Mouse (Mus musculus): ENCODE data around the gene A630001G21Rik. TPM values are rescaled to one million over a fixed set of nuclear protein-coding genes. Genes with fewer than 3 reads are reported as not detected.
A peak's percentile ranks its signal among the peaks of the same experiment; 100 is the strongest.

The A630001G21Rik gene
- polyA plus RNA-seq, 1 experiment from 2014 or later = 1.5 TPM

GRCm38 (mm10) chr1:85810787-85811186 lies 32.3 kb upstream of the A630001G21Rik start:
- H3K27me3 ChIP-seq (replicated peaks; ENCODE audit: insufficient read depth, low read length) = no peaks in the 10 kb centered on the region
- WGBS = 40% methylated on average over 2 of the region's 2 CpGs

GRCm38 (mm10) chr1:85810343-85810742 lies 31.9 kb upstream of the A630001G21Rik start:
- ATAC-seq (no peak), DNase-seq (ENCODE audit: low spot score) (no peak)
- no peak overlapping the region for H3K9ac ChIP-seq (replicated peaks; ENCODE audit: low read depth)
- peak overlapping the region; percentile 47; the same call in 1 of the 2 replicates for H3K27ac ChIP-seq (ENCODE audit: low read length)
- no peak overlapping the region for H3K4me3 ChIP-seq (ENCODE audit: low read depth, low read length)
- no peaks in the 10 kb centered on the region for H3K27me3 ChIP-seq (replicated peaks; ENCODE audit: insufficient read depth, low read length)
- TF ChIP-seq CTCF (IDR thresholded peaks at IDR 0.05) (no peak), EP300 (IDR thresholded peaks at IDR 0.05) (no peak)
- no peak overlapping the region for H3K4me2 ChIP-seq (replicated peaks; ENCODE audit: low read depth, low read length)
- no peaks in the 10 kb centered on the region for H3K36me3 ChIP-seq (ENCODE audit: insufficient read depth, low read length)
- H3K4me1 ChIP-seq (ENCODE audit: insufficient read depth, low read depth, low read length) = peaks cover 18% of the 10 kb centered on the region; the same call in 1 of the 2 replicates
- no peaks in the 10 kb centered on the region for H3K9me3 ChIP-seq (ENCODE audit: low read length)
- 39% methylated on average over 2 of the region's 2 CpGs for WGBS

More at GRCm38 (mm10) chr1:85810787-85811186, 32.3 kb upstream of the A630001G21Rik start:
- DNase-seq (ENCODE audit: low spot score) (peak; percentile 64), ATAC-seq (peak; percentile 68)
- TF ChIP-seq EP300 (IDR thresholded peaks at IDR 0.05) (peak; percentile 85), CTCF (IDR thresholded peaks at IDR 0.05) (no peak)
- peaks cover 18% of the 10 kb centered on the region; the same call in 1 of the 2 replicates for H3K4me1 ChIP-seq (ENCODE audit: insufficient read depth, low read depth, low read length)
- no peaks in the 10 kb centered on the region for H3K36me3 ChIP-seq (ENCODE audit: insufficient read depth, low read length)
- H3K9ac ChIP-seq (replicated peaks; ENCODE audit: low read depth) = no peak overlapping the region
- peak overlapping the region; percentile 54; the same call in 1 of the 2 replicates for H3K27ac ChIP-seq (ENCODE audit: low read length)
- H3K4me2 ChIP-seq (replicated peaks; ENCODE audit: low read depth, low read length) = no peak overlapping the region
- no peak overlapping the region for H3K4me3 ChIP-seq (ENCODE audit: low read depth, low read length)
- H3K9me3 ChIP-seq (ENCODE audit: low read length) = no peaks in the 10 kb centered on the region

- Histone ChIP-seq H3K4me1 (ENCODE audit: insufficient read depth, low read depth, low read length) (peaks cover 18% of the 10 kb centered on the region; the same call in 1 of the 2 replicates), H3K36me3 (ENCODE audit: insufficient read depth, low read length) (no peaks in the 10 kb centered on the region), H3K4me3 (ENCODE audit: low read depth, low read length) (no peak overlapping the region), H3K27me3 (replicated peaks; ENCODE audit: insufficient read depth, low read length) (no peaks in the 10 kb centered on the region), H3K9me3 (ENCODE audit: low read length) (no peaks in the 10 kb centered on the region), H3K9ac (replicated peaks; ENCODE audit: low read depth) (no peak overlapping the region), H3K27ac (ENCODE audit: low read length) (peak overlapping the region; percentile 4; the same call in 1 of the 2 replicates), H3K4me2 (replicated peaks; ENCODE audit: low read depth, low read length) (no peak overlapping the region)
- 27% methylated on average over 4 of the region's 4 CpGs for WGBS
- TF ChIP-seq EP300 (IDR thresholded peaks at IDR 0.05) (peak; percentile 34; the same call in 1 of the 2 replicates), CTCF (IDR thresholded peaks at IDR 0.05) (no peak)
- ATAC-seq = peak; percentile 45
- DNase-seq (ENCODE audit: low spot score) = peak; percentile 62
These were observed 30.8 kb upstream of the A630001G21Rik start for GRCm38 (mm10) chr1:85809256-85809655.

GRCm38 (mm10) chr1:85804551-85804950 lies 26.1 kb upstream of the A630001G21Rik start:
- WGBS = 77% methylated on average over 8 of the region's 8 CpGs
- Histone ChIP-seq H3K27me3 (replicated peaks; ENCODE audit: insufficient read depth, low read length) (no peaks in the 10 kb centered on the region), H3K9me3 (ENCODE audit: low read length) (no peaks in the 10 kb centered on the region), H3K9ac (replicated peaks; ENCODE audit: low read depth) (no peak overlapping the region), H3K4me1 (ENCODE audit: insufficient read depth, low read depth, low read length) (0 out of 2 replicates have a peak, but pooled peaks cover 4% of the 10 kb centered on the region), H3K27ac (ENCODE audit: low read length) (no peak overlapping the region), H3K4me3 (ENCODE audit: low read depth, low read length) (no peak overlapping the region), H3K4me2 (replicated peaks; ENCODE audit: low read depth, low read length) (no peak overlapping the region), H3K36me3 (ENCODE audit: insufficient read depth, low read length) (no peaks in the 10 kb centered on the region)
- DNase-seq (ENCODE audit: low spot score) = no peak
- no peak for ATAC-seq
- TF ChIP-seq CTCF (IDR thresholded peaks at IDR 0.05) = no peak
- TF ChIP-seq EP300 (IDR thresholded peaks at IDR 0.05) = no peak

GRCm38 (mm10) chr1:85802517-85802916 lies 24.1 kb upstream of the A630001G21Rik start:
- 91% methylated on average over 1 of the region's 1 CpGs for WGBS
- Histone ChIP-seq H3K36me3 (ENCODE audit: insufficient read depth, low read length) (no peaks in the 10 kb centered on the region), H3K9me3 (ENCODE audit: low read length) (no peaks in the 10 kb centered on the region), H3K4me1 (ENCODE audit: insufficient read depth, low read depth, low read length) (0 out of 2 replicates have a peak, but pooled peaks cover 2% of the 10 kb centered on the region), H3K4me3 (ENCODE audit: low read depth, low read length) (no peak overlapping the region), H3K27me3 (replicated peaks; ENCODE audit: insufficient read depth, low read length) (no peaks in the 10 kb centered on the region), H3K9ac (replicated peaks; ENCODE audit: low read depth) (no peak overlapping the region), H3K27ac (ENCODE audit: low read length) (no peak overlapping the region), H3K4me2 (replicated peaks; ENCODE audit: low read depth, low read length) (no peak overlapping the region)
- ATAC-seq = no peak
- TF ChIP-seq EP300 (IDR thresholded peaks at IDR 0.05) (no peak), CTCF (IDR thresholded peaks at IDR 0.05) (no peak)
- no peak for DNase-seq (ENCODE audit: low spot score)

GRCm38 (mm10) chr1:85799776-85800175 lies 21.3 kb upstream of the A630001G21Rik start:
- Histone ChIP-seq H3K4me3 (ENCODE audit: low read depth, low read length) (no peak overlapping the region), H3K27me3 (replicated peaks; ENCODE audit: insufficient read depth, low read length) (no peaks in the 10 kb centered on the region), H3K4me2 (replicated peaks; ENCODE audit: low read depth, low read length) (no peak overlapping the region), H3K4me1 (ENCODE audit: insufficient read depth, low read depth, low read length) (peaks cover 6% of the 10 kb centered on the region; the same call in 1 of the 2 replicates), H3K36me3 (ENCODE audit: insufficient read depth, low read length) (0 out of 2 replicates have a peak, but pooled peaks cover 3% of the 10 kb centered on the region), H3K9me3 (ENCODE audit: low read length) (no peaks in the 10 kb centered on the region), H3K27ac (ENCODE audit: low read length) (peak overlapping the region; percentile 51; the same call in 1 of the 2 replicates), H3K9ac (replicated peaks; ENCODE audit: low read depth) (no peak overlapping the region)
- TF ChIP-seq EP300 (IDR thresholded peaks at IDR 0.05) (peak; percentile 73), CTCF (IDR thresholded peaks at IDR 0.05) (no peak)
- DNase-seq (ENCODE audit: low spot score) (peak; percentile 86), ATAC-seq (peak; percentile 88)
- WGBS = 21% methylated on average over 1 of the region's 1 CpGs

Data from lung, postnatal 0 days (tissue).